Mouse (Mus musculus): Measurements from ENCODE around the gene Ulk4. TPM values are rescaled to one million over a fixed set of nuclear protein-coding genes. Genes with fewer than 3 reads are reported as not detected.

Ulk4 gene
- total and polyA plus RNA-seq, 3 experiments = 26.6 to 31.1 TPM; not detected in 1

- no peak overlapping the region for H3K9ac ChIP-seq (ENCODE audit: control insufficient read depth, low read depth, low read length, poor library complexity, severe bottlenecking)
- DNase-seq (ENCODE audit: low read depth, low spot score) = no peak
- H3K36me3 ChIP-seq (ENCODE audit: control insufficient read depth in 1 of 2, insufficient read depth in 2 of 2, low read length in 2 of 2) = peaks cover 22 to 23% of the 10 kb centered on the region in 2 experiments
- H3K9me3 ChIP-seq (replicated peaks; ENCODE audit: insufficient read depth, low read length) = no peaks in the 10 kb centered on the region
- H3K27me3 ChIP-seq (ENCODE audit: control insufficient read depth in 1 of 2, insufficient read depth in 2 of 2, low read length in 2 of 2) = no peaks in the 10 kb centered on the region
- H3K4me3 ChIP-seq (ENCODE audit: control insufficient read depth in 1 of 2, insufficient read depth in 1 of 2, low read depth in 2 of 2, low read length in 2 of 2) = no peak overlapping the region
- H3K27ac ChIP-seq (ENCODE audit: control insufficient read depth, low read depth, low read length) = no peak overlapping the region
- H3K4me1 ChIP-seq (ENCODE audit: control insufficient read depth in 1 of 2, insufficient read depth in 2 of 2, low read length in 2 of 2) = peaks cover 8 to 25% of the 10 kb centered on the region in 2 experiments
- H3K79me2 ChIP-seq (ENCODE audit: control insufficient read depth, insufficient read depth, low read length, poor library complexity) = no peaks in the 10 kb centered on the region
- TF ChIP-seq MAX (IDR thresholded peaks at IDR 0.05; ENCODE audit: low read length) = no peak
- TF ChIP-seq NRF1 (IDR thresholded peaks at IDR 0.05; ENCODE audit: insufficient read depth, low read depth, low read length, poor library complexity, severe bottlenecking) = no peak
- no peak for TF ChIP-seq CHD2 (IDR thresholded peaks at IDR 0.05; ENCODE audit: low read length)
- TF ChIP-seq E2F4 (IDR thresholded peaks at IDR 0.05; ENCODE audit: borderline replicate concordance, low read depth, low read length) = no peak
- TF ChIP-seq MYB (IDR thresholded peaks at IDR 0.05; ENCODE audit: low read depth, low read length) = no peak
- TF ChIP-seq NELFE (IDR thresholded peaks at IDR 0.05; ENCODE audit: low read depth, low read length) = no peak
- TF ChIP-seq MAZ (IDR thresholded peaks at IDR 0.05; ENCODE audit: low read depth, low read length) = no peak
- no peak for TF ChIP-seq TBP (IDR thresholded peaks at IDR 0.05; ENCODE audit: low read depth, low read length)
- TF ChIP-seq MYC (IDR thresholded peaks at IDR 0.05; ENCODE audit: low read depth, low read length) = no peak
Observed at GRCm38 (mm10) chr9:120958560-120958959, 318.4 kb downstream of the Ulk4 start.

GRCm38 (mm10) chr9:120958051-120958450 is 318.9 kb downstream of the Ulk4 start:
- DNase-seq (ENCODE audit: low read depth, low spot score) = no peak
- Histone ChIP-seq H3K9me3 (replicated peaks; ENCODE audit: insufficient read depth, low read length) (no peaks in the 10 kb centered on the region), H3K4me3 (ENCODE audit: control insufficient read depth in 1 of 2, insufficient read depth in 1 of 2, low read depth in 2 of 2, low read length in 2 of 2) (no peak overlapping the region), H3K27ac (ENCODE audit: control insufficient read depth, low read depth, low read length) (no peak overlapping the region), H3K9ac (ENCODE audit: control insufficient read depth, low read depth, low read length, poor library complexity, severe bottlenecking) (no peak overlapping the region), H3K4me1 (ENCODE audit: control insufficient read depth in 1 of 2, insufficient read depth in 2 of 2, low read length in 2 of 2) (peaks cover 8 to 25% of the 10 kb centered on the region in 2 experiments), H3K79me2 (ENCODE audit: control insufficient read depth, insufficient read depth, low read length, poor library complexity) (no peaks in the 10 kb centered on the region), H3K36me3 (ENCODE audit: control insufficient read depth in 1 of 2, insufficient read depth in 2 of 2, low read length in 2 of 2) (peaks cover 22 to 25% of the 10 kb centered on the region in 2 experiments), H3K27me3 (ENCODE audit: control insufficient read depth in 1 of 2, insufficient read depth in 2 of 2, low read length in 2 of 2) (no peaks in the 10 kb centered on the region)
- TF ChIP-seq BHLHE40 (IDR thresholded peaks at IDR 0.05; ENCODE audit: borderline replicate concordance, low read depth, low read length) = no peak

DNA sequence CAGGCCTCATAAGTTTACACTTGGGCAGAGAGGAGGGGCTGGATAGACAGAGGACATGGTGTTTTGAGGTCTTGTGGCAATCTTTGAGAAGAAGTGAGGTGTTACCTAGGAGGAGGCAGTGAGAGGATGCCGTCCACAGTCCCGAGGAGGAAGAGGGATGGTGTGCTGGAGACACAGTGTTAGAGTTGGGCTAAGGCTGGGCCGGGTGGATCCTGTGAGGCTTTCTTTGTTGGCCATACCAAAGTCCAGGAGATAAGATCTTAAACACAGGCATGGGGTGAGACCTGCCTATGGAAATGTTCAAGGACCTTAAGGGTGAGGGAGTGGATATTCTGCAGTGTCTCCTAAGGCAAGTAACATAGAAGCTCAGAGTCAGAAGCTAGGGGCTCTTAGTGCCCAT is 325.1 kb downstream of the Ulk4 start:
- no peak for DNase-seq (ENCODE audit: low read depth, low spot score)
- no peak overlapping the region for H3K9ac ChIP-seq (ENCODE audit: control insufficient read depth, low read depth, low read length, poor library complexity, severe bottlenecking)
- H3K27ac ChIP-seq (ENCODE audit: control insufficient read depth, low read depth, low read length) = no peak overlapping the region
- peaks cover 21% of the 10 kb centered on the region for H3K79me2 ChIP-seq (ENCODE audit: control insufficient read depth, insufficient read depth, low read length, poor library complexity)
- peaks cover 0 to 33% of the 10 kb centered on the region in 2 experiments; a peak in 2 of 4 replicates for H3K36me3 ChIP-seq (ENCODE audit: control insufficient read depth in 1 of 2, insufficient read depth in 2 of 2, low read length in 2 of 2)
- H3K27me3 ChIP-seq (ENCODE audit: control insufficient read depth in 1 of 2, insufficient read depth in 2 of 2, low read length in 2 of 2) = no peaks in the 10 kb centered on the region
- no peaks in the 10 kb centered on the region for H3K4me1 ChIP-seq (ENCODE audit: control insufficient read depth in 1 of 2, insufficient read depth in 2 of 2, low read length in 2 of 2)
- no peak overlapping the region for H3K4me3 ChIP-seq (ENCODE audit: control insufficient read depth in 1 of 2, insufficient read depth in 1 of 2, low read depth in 2 of 2, low read length in 2 of 2)
- H3K9me3 ChIP-seq (replicated peaks; ENCODE audit: insufficient read depth, low read length) = no peaks in the 10 kb centered on the region
- TF ChIP-seq KAT2A (conservative IDR thresholded peaks at IDR 0.05; ENCODE audit: low read depth, low read length) (no peak), MYB (IDR thresholded peaks at IDR 0.05; ENCODE audit: low read depth, low read length) (no peak), MYC (IDR thresholded peaks at IDR 0.05; ENCODE audit: low read depth, low read length) (no peak), POLR2A (IDR thresholded peaks at IDR 0.05; ENCODE audit: control insufficient read depth in 1 of 2, insufficient read depth in 1 of 2, low read depth in 1 of 2, low read length in 2 of 2, poor library complexity in 1 of 2) (0 out of 4 replicates have a peak, but pooled peaks of 1 of the 2 experiments have one; percentile 26)
